In genomic region chr1:37866286-37866685, GRCm38 (mm10) we compare ENCODE assay signal across 8 mouse cellular contexts. TPM values are rescaled to one million over a fixed set of nuclear protein-coding genes. Genes with fewer than 3 reads are reported as not detected.
DNase-seq lines count a peak whose midpoint lies in the region; ATAC-seq and TF ChIP-seq lines count a peak whose summit lies in the region.

Gene Tsga10 (minus strand): TSS chr1:37866429.

- no peaks in the 10 kb centered on the region for H3K9me3 ChIP-seq in limb, embryonic 11.5 days (ENCODE audit: control insufficient read depth, low read length)

- TF ChIP-seq CTCF in testis, adult 2 months (IDR thresholded peaks at IDR 0.05; ENCODE audit: control insufficient read depth, insufficient read depth, insufficient replicate concordance, low read depth, low read length) = no peak
- TF ChIP-seq CTCF in small intestine, adult 2 months (IDR thresholded peaks at IDR 0.05; ENCODE audit: extremely low read depth, insufficient read length, insufficient replicate concordance, low read depth, low read length) = no peak

- H3K4me3 ChIP-seq in testis, adult 2 months (ENCODE audit: control insufficient read depth, low read depth, low read length) = peak within 1 kb of the TSS; percentile 90
- peak within 1 kb of the TSS; percentile 59 for H3K4me3 ChIP-seq in limb, embryonic 11.5 days (ENCODE audit: low read depth, low read length)
- H3K4me3 ChIP-seq in small intestine, adult 2 months (ENCODE audit: low read depth, low read length) = peak within 1 kb of the TSS; percentile 78

- TF ChIP-seq POLR2A in testis, adult 2 months (IDR thresholded peaks at IDR 0.05; ENCODE audit: control insufficient read depth, low read depth, low read length) = no peak
- TF ChIP-seq POLR2A in small intestine, adult 2 months (IDR thresholded peaks at IDR 0.05; ENCODE audit: low read depth, low read length) = no peak

- H3K36me3 ChIP-seq in testis, adult 2 months (ENCODE audit: control insufficient read depth, insufficient read depth, low read length) = no peaks in the 10 kb centered on the region
- no peaks in the 10 kb centered on the region for H3K36me3 ChIP-seq in limb, embryonic 11.5 days (ENCODE audit: control insufficient read depth, insufficient read depth, low read length)
- no peaks in the 10 kb centered on the region for H3K36me3 ChIP-seq in small intestine, adult 2 months (ENCODE audit: control insufficient read depth, insufficient read depth, low read length)

- peak within 1 kb of the TSS; percentile 56; the same call in 1 of the 2 replicates for H3K9ac ChIP-seq in limb, embryonic 11.5 days (ENCODE audit: low read length)

- 87% methylated on average over 6 of the region's 6 CpGs for WGBS in limb, embryonic 11.5 days
- 66% methylated on average over 6 of the region's 6 CpGs for WGBS in small intestine, adult 2 months

- H3K27me3 ChIP-seq in testis, adult 2 months (ENCODE audit: control insufficient read depth, insufficient read depth, low read length) = no peaks in the 10 kb centered on the region
- no peaks in the 10 kb centered on the region for H3K27me3 ChIP-seq in limb, embryonic 11.5 days (ENCODE audit: control insufficient read depth, insufficient read depth, low read length)
- H3K27me3 ChIP-seq in small intestine, adult 2 months (ENCODE audit: control insufficient read depth, insufficient read depth, low read length) = no peaks in the 10 kb centered on the region

- no peaks in the 10 kb centered on the region for H3K4me1 ChIP-seq in testis, adult 2 months (ENCODE audit: control insufficient read depth, insufficient read depth, low read length)
- H3K4me1 ChIP-seq in limb, embryonic 11.5 days (ENCODE audit: control insufficient read depth, insufficient read depth, low read length) = no peaks in the 10 kb centered on the region
- H3K4me1 ChIP-seq in small intestine, adult 2 months (ENCODE audit: control insufficient read depth, insufficient read depth, insufficient read length, low read length) = no peaks in the 10 kb centered on the region

- ATAC-seq in limb, embryonic 11.5 days (ENCODE audit: insufficient number of reproducible peaks, low FRiP score, low TSS enrichment, low read depth) = no peak

- peak within 1 kb of the TSS; percentile 65 for H3K4me2 ChIP-seq in limb, embryonic 11.5 days (ENCODE audit: low read depth, severe bottlenecking)

- peak; percentile 36 for DNase-seq in cerebellum, adult 9-11 months
- DNase-seq in cerebellum, adult 8-10 months = no peak
- DNase-seq in testis, postnatal 10 days (ENCODE audit: low spot score) = no peak
- DNase-seq in limb, embryonic 11.5 days (ENCODE audit: low spot score) = no peak
- DNase-seq in thymus, adult 18-20 months = no peak
- no peak for DNase-seq in cerebellum, adult 18-20 months

- H3K27ac ChIP-seq in testis, adult 2 months (ENCODE audit: control insufficient read depth, insufficient read depth, low read depth, low read length) = peak within 1 kb of the TSS; percentile 96
- no peak within 1 kb of the TSS for H3K27ac ChIP-seq in limb, embryonic 11.5 days (replicated peaks; ENCODE audit: low read depth, low read length)
- H3K27ac ChIP-seq in small intestine, adult 2 months (ENCODE audit: insufficient read depth, low read depth, low read length) = peak within 1 kb of the TSS; percentile 82

RNA-seq across cellular contexts. Expression of gene Tsga10, which starts in this region (rescaled TPM):
- 31.1 and 36.4 TPM in 2 replicates for polyA plus RNA-seq in testis, adult 2 months (2012; rRNA removed)
- 7.2 and 8.4 TPM in 2 replicates for polyA plus RNA-seq in limb, embryonic 11.5 days (2014; fragmentation: Nextera tagmentation; extraction: Ambion mirVana)
- 0.10 TPM in 1 of 2 replicates, not detected in the other for polyA plus RNA-seq in small intestine, adult 2 months (2012; rRNA removed)
